Mouse (Mus musculus) kidney, embryonic 14.5 days (tissue): Measurements from ENCODE around the gene Gm21762. TPM values are rescaled to one million over a fixed set of nuclear protein-coding genes. Genes with fewer than 3 reads are reported as not detected.
"Not testable (repeated sequence)": the region's sequence is repeated elsewhere in the genome, so short reads cannot be mapped to it uniquely, and the experiment has no call there.

Experiments
- ATAC-seq: fragments of 200-750 bp; cut with Nextera tagmentation; 2 replicates; pipeline ENCODE4 v1.8.0; 2017; ENCODE audit warnings: moderate number of reproducible peaks, mild to moderate bottlenecking, moderate TSS enrichment, moderate library complexity; ENCODE audit not compliant: low FRiP score, low TSS enrichment
- H3K27ac ChIP-seq: fragments of 300-500 bp; sonication (generic); 2 replicates; pipeline ENCODE4 v1.5.1; 2014; ENCODE audit warnings: low read depth, mild to moderate bottlenecking, low read length, moderate library complexity, mixed read lengths
- H3K27me3 ChIP-seq: fragments of 300-500 bp; sonication (generic); 2 replicates; pipeline ENCODE4 v1.6.1; 2014; ENCODE audit warnings: mild to moderate bottlenecking, low read length; ENCODE audit not compliant: control insufficient read depth, insufficient read depth
- H3K36me3 ChIP-seq: fragments of 300-500 bp; sonication (generic); 2 replicates; pipeline ENCODE4 v1.6.1; 2014; ENCODE audit warnings: low read length, mixed read lengths; ENCODE audit not compliant: control insufficient read depth, insufficient read depth
- H3K4me1 ChIP-seq: fragments of 300-500 bp; sonication (generic); 2 replicates; pipeline ENCODE4 v1.6.1; 2014; ENCODE audit warnings: low read length, mixed read lengths; ENCODE audit not compliant: control insufficient read depth, insufficient read depth
- H3K4me2 ChIP-seq: fragments of 300-500 bp; sonication (generic); replicated peaks from 2 replicates; pipeline ENCODE4 v1.6.1; 2014; ENCODE audit warnings: low read depth, mild to moderate bottlenecking, low read length
- H3K4me3 ChIP-seq: fragments of 300-500 bp; sonication (generic); 2 replicates; pipeline ENCODE4 v1.5.1; 2014; ENCODE audit warnings: mild to moderate bottlenecking, low read length
- H3K9ac ChIP-seq: fragments of 300-500 bp; sonication (generic); 2 replicates; pipeline ENCODE4 v1.6.1; 2014; ENCODE audit warnings: low read depth, mild to moderate bottlenecking, low read length, moderate library complexity
- H3K9me3 ChIP-seq: fragments of 300-500 bp; sonication (generic); 2 replicates; pipeline ENCODE4 v1.6.1; 2016; ENCODE audit warnings: low read length; ENCODE audit not compliant: control insufficient read depth
- WGBS: fragments of 180-500 bp; shearing (Covaris S2); extraction: QIAGEN DNeasy Blood & Tissue Kit; methylation state at CpG from one replicate; pipeline ENCODE4 v1.1.7; 2014; 5-methylcytosine and 5-hydroxymethylcytosine counted together
- polyA plus RNA-seq: library from polyadenylated mRNA; unstranded; fragments of >200 nt; fragmentation: Nextera tagmentation; extraction: Ambion mirVana; gene quantifications from 2 replicates; pipeline ENCODE4 v1.2.1, GENCODE M21; 2014

Gene Gm21762
- polyA plus RNA-seq = not detected in 2 replicates

GRCm38 (mm10) chr13:120215847-120216246 lies at the start of gene Gm21762:
TSS of gene Gm21762 (minus strand) at chr13:120215947.
- not testable (repeated sequence) for H3K4me2 ChIP-seq, H3K9ac ChIP-seq, H3K9me3 ChIP-seq, ATAC-seq, H3K27ac ChIP-seq, H3K4me1 ChIP-seq, H3K36me3 ChIP-seq, H3K27me3 ChIP-seq, H3K4me3 ChIP-seq
- no CpG with 5 or more reads among the region's 2 CpGs for WGBS

GRCm38 (mm10) chr13:120262870-120263269 lies 47.1 kb upstream of the Gm21762 start, which contains the start of gene AF067061:
TSS of gene AF067061 (plus strand) at chr13:120263114.
- not testable (repeated sequence) for ATAC-seq, H3K9me3 ChIP-seq
- WGBS = 80% methylated on average over 2 of the region's 2 CpGs

GRCm38 (mm10) chr13:120259718-120260117 lies 44.0 kb upstream of the Gm21762 start:
- not testable (repeated sequence) for H3K27me3 ChIP-seq, H3K9me3 ChIP-seq, H3K4me2 ChIP-seq, H3K27ac ChIP-seq, H3K4me1 ChIP-seq, H3K36me3 ChIP-seq, H3K4me3 ChIP-seq, H3K9ac ChIP-seq, ATAC-seq
- WGBS = 66% methylated on average over 3 of the region's 3 CpGs

More at GRCm38 (mm10) chr13:120262870-120263269, 47.1 kb upstream of the Gm21762 start, which contains the start of gene AF067061:
- H3K27ac ChIP-seq, H3K4me1 ChIP-seq, H3K27me3 ChIP-seq, H3K36me3 ChIP-seq, H3K4me2 ChIP-seq, H3K4me3 ChIP-seq, H3K9ac ChIP-seq: not testable (repeated sequence)

- H3K27ac ChIP-seq, H3K9me3 ChIP-seq, ATAC-seq, H3K36me3 ChIP-seq, H3K27me3 ChIP-seq, H3K9ac ChIP-seq, H3K4me1 ChIP-seq, H3K4me3 ChIP-seq, H3K4me2 ChIP-seq: not testable (repeated sequence)
- 87% methylated on average over 3 of the region's 3 CpGs for WGBS
Observed at GRCm38 (mm10) chr13:120258817-120259658, 43.3 kb upstream of the Gm21762 start.

- not testable (repeated sequence) for H3K4me2 ChIP-seq, H3K4me1 ChIP-seq, H3K27me3 ChIP-seq, H3K9ac ChIP-seq, H3K27ac ChIP-seq, H3K9me3 ChIP-seq, ATAC-seq, H3K36me3 ChIP-seq, H3K4me3 ChIP-seq
- 84% methylated on average over 2 of the region's 3 CpGs for WGBS
Observed at GRCm38 (mm10) chr13:120251208-120251924, 35.6 kb upstream of the Gm21762 start.

GRCm38 (mm10) chr13:120238811-120239210 lies 23.1 kb upstream of the Gm21762 start, which contains the start of gene Gm21731:
TSS of gene Gm21731 (plus strand) at chr13:120239111.
- H3K9me3 ChIP-seq, H3K4me2 ChIP-seq, H3K4me3 ChIP-seq, H3K36me3 ChIP-seq, H3K27ac ChIP-seq, H3K9ac ChIP-seq, ATAC-seq, H3K27me3 ChIP-seq, H3K4me1 ChIP-seq: not testable (repeated sequence)

- H3K4me1 ChIP-seq, H3K27me3 ChIP-seq, H3K4me3 ChIP-seq, H3K4me2 ChIP-seq, ATAC-seq, H3K9me3 ChIP-seq, H3K36me3 ChIP-seq, H3K27ac ChIP-seq, H3K9ac ChIP-seq: not testable (repeated sequence)
- 78% methylated on average over 13 of the region's 25 CpGs for WGBS
Observed at GRCm38 (mm10) chr13:120232447-120233049, 16.8 kb upstream of the Gm21762 start.

GRCm38 (mm10) chr13:120231798-120232197 lies 16.1 kb upstream of the Gm21762 start:
- not testable (repeated sequence) for H3K4me3 ChIP-seq, H3K9ac ChIP-seq, ATAC-seq, H3K9me3 ChIP-seq, H3K4me1 ChIP-seq, H3K4me2 ChIP-seq, H3K27me3 ChIP-seq, H3K27ac ChIP-seq, H3K36me3 ChIP-seq
- 94% methylated on average over 16 of the region's 17 CpGs for WGBS
